Mouse (Mus musculus) lung, adult 2 months (tissue): ENCODE measurements around the gene Prps2.
"Not testable (repeated sequence)": the region's sequence is repeated elsewhere in the genome, so short reads cannot be mapped to it uniquely, and the experiment has no call there.

ENCODE experiments used
- CTCF ChIP-seq: fragments of 200-500 bp; IDR thresholded peaks from 2 replicates; pipeline ENCODE4 v1.5.1; 2011; ENCODE audit warnings: mild to moderate bottlenecking, low read length, control low read depth; ENCODE audit not compliant: insufficient read depth
- POLR2A ChIP-seq: fragments of 200-500 bp; IDR thresholded peaks from 2 replicates; pipeline ENCODE4 v1.6.1; 2011; ENCODE audit warnings: low read depth, mild to moderate bottlenecking, control low read depth, low read length, borderline replicate concordance; ENCODE audit errors: extremely low read depth

GRCm38 (mm10) chrX:167361231-167361630, 21.3 kb downstream of the Prps2 start:
- not testable (repeated sequence) for TF ChIP-seq POLR2A, CTCF
